Mouse (Mus musculus): ENCODE measurements around the gene Themis2. TPM values are rescaled to one million over a fixed set of nuclear protein-coding genes. Genes with fewer than 3 reads are reported as not detected.
A peak's percentile ranks its signal among the peaks of the same experiment; 100 is the strongest.

Gene Themis2
- polyA plus RNA-seq, 1 experiment = 0.25 TPM

DNA sequence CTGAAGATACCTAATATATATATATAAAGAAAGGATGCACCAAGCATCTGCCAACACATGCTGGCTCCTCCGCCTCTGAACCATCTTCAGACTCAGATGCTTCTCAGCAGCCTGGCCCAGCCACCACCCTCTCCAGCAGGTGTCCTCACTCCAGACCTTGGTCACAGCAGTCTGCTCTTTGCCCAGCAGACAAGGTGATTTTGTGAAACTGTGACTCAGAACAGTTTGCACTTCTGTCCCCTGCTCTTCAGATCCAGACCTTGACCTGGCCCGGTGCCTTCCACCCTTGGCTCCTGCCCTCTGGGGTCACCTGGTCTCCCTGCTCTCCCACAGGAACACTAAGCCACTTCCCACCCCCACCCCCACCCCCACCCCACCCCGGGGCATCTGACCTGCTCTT, 60.3 kb downstream of the Themis2 start:
- Histone ChIP-seq H3K27me3 (ENCODE audit: control insufficient read depth, insufficient read depth, low read length) (no peaks in the 10 kb centered on the region), H3K36me3 (ENCODE audit: control insufficient read depth, insufficient read depth, low read length) (no peaks in the 10 kb centered on the region), H3K27ac (ENCODE audit: control insufficient read depth, insufficient read depth, low read depth, low read length) (no peak overlapping the region), H3K4me3 (ENCODE audit: control insufficient read depth, low read depth, low read length) (no peak overlapping the region), H3K4me1 (ENCODE audit: control insufficient read depth, insufficient read depth, low read length) (peaks cover 28% of the 10 kb centered on the region)
- TF ChIP-seq POLR2A (IDR thresholded peaks at IDR 0.05; ENCODE audit: control insufficient read depth, low read depth, low read length) = no peak
- no peak for TF ChIP-seq CTCF (IDR thresholded peaks at IDR 0.05; ENCODE audit: control insufficient read depth, insufficient read depth, insufficient replicate concordance, low read depth, low read length)

DNA sequence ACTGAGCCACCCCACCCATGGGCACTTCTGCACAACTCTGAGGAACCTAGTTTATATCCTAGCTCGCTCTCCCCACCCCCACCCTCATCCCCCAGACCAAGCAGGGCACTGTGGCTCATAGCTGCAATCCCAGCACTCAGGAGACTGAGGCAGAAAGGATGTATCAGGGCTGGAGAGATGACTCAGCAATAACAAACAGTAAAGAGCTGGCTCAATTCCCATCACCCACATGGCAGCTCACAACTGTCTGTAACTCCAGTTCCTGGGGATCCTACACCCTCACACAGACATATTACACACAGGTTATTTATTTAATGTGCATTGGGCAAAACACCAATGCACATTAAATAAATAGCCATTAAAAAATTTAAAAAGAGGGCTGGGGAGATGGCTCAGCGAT, 60.8 kb downstream of the Themis2 start:
- Histone ChIP-seq H3K4me3 (ENCODE audit: control insufficient read depth, low read depth, low read length) (no peak overlapping the region), H3K36me3 (ENCODE audit: control insufficient read depth, insufficient read depth, low read length) (no peaks in the 10 kb centered on the region), H3K4me1 (ENCODE audit: control insufficient read depth, insufficient read depth, low read length) (peaks cover 29% of the 10 kb centered on the region), H3K27ac (ENCODE audit: control insufficient read depth, insufficient read depth, low read depth, low read length) (no peak overlapping the region), H3K27me3 (ENCODE audit: control insufficient read depth, insufficient read depth, low read length) (no peaks in the 10 kb centered on the region)
- TF ChIP-seq POLR2A (IDR thresholded peaks at IDR 0.05; ENCODE audit: control insufficient read depth, low read depth, low read length) (no peak), CTCF (IDR thresholded peaks at IDR 0.05; ENCODE audit: control insufficient read depth, insufficient read depth, insufficient replicate concordance, low read depth, low read length) (no peak)

DNA sequence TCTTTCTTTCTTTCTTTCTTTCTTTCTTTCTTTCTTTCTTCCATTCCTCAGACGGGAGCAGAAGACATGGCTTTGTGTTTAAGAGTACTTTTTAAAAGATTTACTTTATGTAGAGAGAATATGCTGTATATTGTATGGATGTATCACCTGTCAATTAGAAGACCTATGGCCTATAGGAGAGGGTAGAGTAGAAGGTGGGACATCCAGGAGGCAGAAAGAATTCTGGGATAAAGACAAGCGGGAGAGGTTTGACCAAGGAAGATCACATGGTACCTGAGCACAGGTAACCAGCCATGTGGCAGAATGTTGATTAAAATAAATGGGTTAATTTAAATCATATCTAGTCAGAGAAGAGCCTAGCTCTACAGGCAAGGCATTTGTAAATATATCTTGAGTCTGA, 61.4 kb downstream of the Themis2 start:
- H3K27me3 ChIP-seq (ENCODE audit: control insufficient read depth, insufficient read depth, low read length) = no peaks in the 10 kb centered on the region
- H3K4me1 ChIP-seq (ENCODE audit: control insufficient read depth, insufficient read depth, low read length) = peaks cover 29% of the 10 kb centered on the region
- H3K27ac ChIP-seq (ENCODE audit: control insufficient read depth, insufficient read depth, low read depth, low read length) = no peak overlapping the region
- TF ChIP-seq CTCF (IDR thresholded peaks at IDR 0.05; ENCODE audit: control insufficient read depth, insufficient read depth, insufficient replicate concordance, low read depth, low read length) (no peak), POLR2A (IDR thresholded peaks at IDR 0.05; ENCODE audit: control insufficient read depth, low read depth, low read length) (no peak)
- H3K36me3 ChIP-seq (ENCODE audit: control insufficient read depth, insufficient read depth, low read length) = no peaks in the 10 kb centered on the region
- H3K4me3 ChIP-seq (ENCODE audit: control insufficient read depth, low read depth, low read length) = no peak overlapping the region

DNA sequence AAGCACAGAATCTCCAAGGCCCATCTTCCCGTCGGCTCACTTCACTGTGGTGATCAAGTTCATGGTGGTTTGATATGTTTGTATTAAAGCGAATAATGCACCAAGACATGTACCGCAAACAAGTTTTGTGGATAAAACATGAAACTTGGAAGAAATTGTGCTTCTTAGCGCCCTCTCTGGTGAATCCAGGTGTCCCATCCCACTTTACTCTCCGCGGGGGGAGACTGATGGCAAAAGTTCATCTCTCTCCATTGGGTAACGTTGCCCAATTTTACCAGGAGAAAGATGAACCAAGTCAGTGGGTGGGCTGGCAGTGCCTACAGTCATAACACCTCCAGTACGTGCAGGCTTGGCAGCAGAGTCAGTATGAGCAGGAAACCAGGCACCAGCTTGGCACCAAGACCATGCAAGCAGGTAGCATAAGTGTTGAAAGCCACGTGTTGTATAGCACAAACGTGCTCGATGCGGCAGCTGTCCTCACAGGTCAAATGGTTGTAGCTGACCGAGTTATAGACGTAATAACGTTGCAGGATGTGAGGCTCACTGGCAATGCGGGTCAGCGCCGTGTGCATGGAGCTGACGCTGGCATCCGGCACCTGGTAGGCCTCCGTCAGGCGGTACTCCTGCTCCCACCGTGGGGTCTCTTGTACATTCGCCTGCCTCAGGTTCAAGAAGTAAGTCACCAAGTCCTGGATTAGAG, 63.0 kb downstream of the Themis2 start:
- H3K4me1 ChIP-seq (ENCODE audit: control insufficient read depth, insufficient read depth, low read length) = peaks cover 29% of the 10 kb centered on the region
- H3K27me3 ChIP-seq (ENCODE audit: control insufficient read depth, insufficient read depth, low read length) = no peaks in the 10 kb centered on the region
- TF ChIP-seq CTCF (IDR thresholded peaks at IDR 0.05; ENCODE audit: control insufficient read depth, insufficient read depth, insufficient replicate concordance, low read depth, low read length) = no peak; the same call in 1 of the 2 replicates
- no peak for TF ChIP-seq POLR2A (IDR thresholded peaks at IDR 0.05; ENCODE audit: control insufficient read depth, low read depth, low read length)
- no peak overlapping the region; the same call in 1 of the 2 replicates for H3K27ac ChIP-seq (ENCODE audit: control insufficient read depth, insufficient read depth, low read depth, low read length)
- H3K4me3 ChIP-seq (ENCODE audit: control insufficient read depth, low read depth, low read length) = peak overlapping the region; percentile 68
- H3K36me3 ChIP-seq (ENCODE audit: control insufficient read depth, insufficient read depth, low read length) = no peaks in the 10 kb centered on the region

DNA sequence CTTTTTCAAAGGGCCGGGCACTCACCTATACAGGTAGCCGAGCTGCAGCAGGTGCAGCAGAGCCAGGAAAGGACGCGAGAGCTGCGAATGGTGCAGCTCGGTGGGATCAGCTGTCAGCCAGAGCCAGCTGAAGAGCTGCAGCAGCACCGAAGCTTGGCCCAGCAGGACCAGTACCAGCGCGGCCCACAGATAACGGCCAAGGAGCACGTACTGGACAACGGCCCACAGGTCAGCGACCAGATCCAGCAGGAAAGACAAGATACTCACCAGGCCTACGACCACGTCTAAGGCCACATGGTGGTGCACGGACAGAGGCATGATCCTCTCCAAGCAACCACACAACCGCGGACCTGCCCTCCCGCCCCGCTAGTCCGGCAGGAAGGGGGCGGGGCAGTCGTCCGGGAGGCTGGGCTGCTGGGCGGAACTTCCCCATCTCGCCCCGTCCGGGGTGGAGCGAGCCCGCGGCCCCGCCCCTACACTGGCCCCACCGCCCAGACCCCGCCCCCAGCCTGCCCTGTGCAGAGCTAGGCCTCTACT, 64.0 kb downstream of the Themis2 start, which contains the start of gene Xkr8:
TSS of gene Xkr8 (minus strand) at position 399 of the 537 bp plus-strand sequence.
- peaks cover 29% of the 10 kb centered on the region for H3K4me1 ChIP-seq (ENCODE audit: control insufficient read depth, insufficient read depth, low read length)
- H3K4me3 ChIP-seq (ENCODE audit: control insufficient read depth, low read depth, low read length) = peak within 1 kb of the TSS; percentile 96
- no peaks in the 10 kb centered on the region for H3K27me3 ChIP-seq (ENCODE audit: control insufficient read depth, insufficient read depth, low read length)
- H3K36me3 ChIP-seq (ENCODE audit: control insufficient read depth, insufficient read depth, low read length) = no peaks in the 10 kb centered on the region; the same call in 1 of the 2 replicates
- peak within 1 kb of the TSS; percentile 81 for H3K27ac ChIP-seq (ENCODE audit: control insufficient read depth, insufficient read depth, low read depth, low read length)
- TF ChIP-seq CTCF (IDR thresholded peaks at IDR 0.05; ENCODE audit: control insufficient read depth, insufficient read depth, insufficient replicate concordance, low read depth, low read length) = peak; percentile 34; the same call in 1 of the 2 replicates
- TF ChIP-seq POLR2A (IDR thresholded peaks at IDR 0.05; ENCODE audit: control insufficient read depth, low read depth, low read length) = peak; percentile 84

Other genes with a start within 250 kb of the Themis2 start
- 0.28 and 0.46 TPM in 2 replicates for gene Ptafr, start 232.3 kb downstream of the Themis2 start, polyA plus RNA-seq (2012; rRNA removed)
- gene Eya3, start 157.4 kb downstream of the Themis2 start, polyA plus RNA-seq (2012; rRNA removed) = 56.3 and 65.2 TPM in 2 replicates
- 141 and 155 TPM in 2 replicates for gene Xkr8, start 63.8 kb downstream of the Themis2 start, polyA plus RNA-seq (2012; rRNA removed)
- 2.8 and 3.7 TPM in 2 replicates for gene Smpdl3b, start 39.1 kb downstream of the Themis2 start, polyA plus RNA-seq (2012; rRNA removed)
- 15.5 and 18.0 TPM in 2 replicates for gene Rpa2, start 28.1 kb downstream of the Themis2 start, polyA plus RNA-seq (2012; rRNA removed)
- 19.7 and 21.6 TPM in 2 replicates for gene Ppp1r8, start 46.8 kb upstream of the Themis2 start, polyA plus RNA-seq (2012; rRNA removed)
- gene Stx12, start 88.1 kb upstream of the Themis2 start, polyA plus RNA-seq (2012; rRNA removed) = 13.7 and 17.7 TPM in 2 replicates
- gene Fam76a, start 126.2 kb upstream of the Themis2 start, polyA plus RNA-seq (2012; rRNA removed) = 102 and 111 TPM in 2 replicates
- gene Fgr, start 177.7 kb upstream of the Themis2 start, polyA plus RNA-seq (2012; rRNA removed) = 0.85 and 1.0 TPM in 2 replicates
- gene Ahdc1, start 214.9 kb upstream of the Themis2 start, polyA plus RNA-seq (2012; rRNA removed) = 59.1 and 65.0 TPM in 2 replicates